Mouse (Mus musculus) intestine, embryonic 14.5 days (tissue): ENCODE data around the gene Acan. TPM values are rescaled to one million over a fixed set of nuclear protein-coding genes. Genes with fewer than 3 reads are reported as not detected.
A peak's percentile ranks its signal among the peaks of the same experiment; 100 is the strongest.

ENCODE experiments used
- ATAC-seq: fragments of 200-750 bp; cut with Nextera tagmentation; replicated peaks from 2 replicates; pipeline ENCODE4 v1.8.0; 2017; ENCODE audit warnings: low read depth, moderate number of reproducible peaks, moderate TSS enrichment, moderate library complexity; ENCODE audit not compliant: low FRiP score, low TSS enrichment
- DNase-seq: peaks from one replicate; pipeline ENCODE4 v3.0.0-alpha.2; 2018; ENCODE audit warnings: low spot score
- H3K27ac ChIP-seq: fragments of 300-500 bp; sonication (generic); 2 replicates; pipeline ENCODE4 v1.5.1; 2014; ENCODE audit warnings: low read depth, mild to moderate bottlenecking, control low read depth
- H3K27me3 ChIP-seq: fragments of 300-500 bp; sonication (generic); replicated peaks from 2 replicates; pipeline ENCODE4 v1.6.1; 2014; ENCODE audit warnings: low read length, control low read depth; ENCODE audit not compliant: control insufficient read depth, insufficient read depth
- H3K36me3 ChIP-seq: fragments of 300-500 bp; sonication (generic); 2 replicates; pipeline ENCODE4 v1.6.1; 2014; ENCODE audit warnings: low read length, control low read depth; ENCODE audit not compliant: control insufficient read depth, insufficient read depth
- H3K4me1 ChIP-seq: fragments of 300-500 bp; sonication (generic); replicated peaks from 2 replicates; pipeline ENCODE4 v1.6.1; 2014; ENCODE audit warnings: low read length, control low read depth, mixed read lengths; ENCODE audit not compliant: control insufficient read depth, insufficient read depth
- H3K4me2 ChIP-seq: fragments of 300-500 bp; sonication (generic); 2 replicates; pipeline ENCODE4 v1.6.1; 2014; ENCODE audit warnings: low read length
- H3K4me3 ChIP-seq: fragments of 300-500 bp; sonication (generic); 2 replicates; pipeline ENCODE4 v1.5.1; 2014; ENCODE audit warnings: low read depth, low read length, control low read depth, mixed read lengths
- H3K9ac ChIP-seq: fragments of 300-500 bp; sonication (generic); 2 replicates; pipeline ENCODE4 v1.6.1; 2014; ENCODE audit warnings: mild to moderate bottlenecking, low read length
- H3K9me3 ChIP-seq: fragments of 300-500 bp; sonication (generic); 2 replicates; pipeline ENCODE4 v1.6.1; 2016; ENCODE audit warnings: low read length, control low read depth; ENCODE audit not compliant: control insufficient read depth
- WGBS: fragments of 180-500 bp; shearing (Covaris S2); extraction: QIAGEN DNeasy Blood & Tissue Kit; methylation state at CpG from one replicate; pipeline ENCODE4 v1.1.7; 2014; 5-methylcytosine and 5-hydroxymethylcytosine counted together
- polyA plus RNA-seq: library from polyadenylated mRNA; unstranded; fragments of >200 nt; fragmentation: Nextera tagmentation; extraction: Ambion mirVana; gene quantifications from 2 replicates; pipeline ENCODE4 v1.2.1, GENCODE M21; 2014

Acan gene
- polyA plus RNA-seq, 1 experiment from 2014 or later: 1.1 TPM

- Histone ChIP-seq H3K9ac (no peak overlapping the region), H3K9me3 (no peaks in the 10 kb centered on the region), H3K4me3 (no peak overlapping the region), H3K27me3 (peaks cover 34% of the 10 kb centered on the region), H3K27ac (no peak overlapping the region), H3K4me1 (no peaks in the 10 kb centered on the region), H3K4me2 (no peak overlapping the region), H3K36me3 (no peaks in the 10 kb centered on the region)
- DNase-seq: no peak
- WGBS: 26% methylated on average over 2 of the region's 2 CpGs
- no peak for ATAC-seq
Observed at GRCm38 (mm10) chr7:79058546-79058945, 5.3 kb downstream of the Acan start.

GRCm38 (mm10) chr7:79067466-79067865, 14.2 kb downstream of the Acan start:
- H3K36me3 ChIP-seq: no peaks in the 10 kb centered on the region
- WGBS: 55% methylated on average over 7 of the region's 7 CpGs
- no peak for DNase-seq
- no peak overlapping the region for H3K27ac ChIP-seq
- no peaks in the 10 kb centered on the region for H3K9me3 ChIP-seq
- no peaks in the 10 kb centered on the region for H3K27me3 ChIP-seq
- no peak overlapping the region for H3K4me2 ChIP-seq
- H3K4me1 ChIP-seq: no peaks in the 10 kb centered on the region
- no peak overlapping the region for H3K4me3 ChIP-seq
- H3K9ac ChIP-seq: no peak overlapping the region
- ATAC-seq: no peak

GRCm38 (mm10) chr7:79068231-79068630, 14.9 kb downstream of the Acan start:
- no peaks in the 10 kb centered on the region for H3K27me3 ChIP-seq
- H3K4me1 ChIP-seq: no peaks in the 10 kb centered on the region
- H3K9me3 ChIP-seq: no peaks in the 10 kb centered on the region
- H3K9ac ChIP-seq: no peak overlapping the region
- no peak overlapping the region for H3K4me2 ChIP-seq
- no peak overlapping the region for H3K27ac ChIP-seq
- H3K36me3 ChIP-seq: no peaks in the 10 kb centered on the region
- H3K4me3 ChIP-seq: no peak overlapping the region
- WGBS: 37% methylated on average over 4 of the region's 4 CpGs
- DNase-seq (no peak), ATAC-seq (no peak)

GRCm38 (mm10) chr7:79079212-79079611, 25.9 kb downstream of the Acan start:
- Histone ChIP-seq H3K27me3 (no peaks in the 10 kb centered on the region), H3K4me1 (no peaks in the 10 kb centered on the region), H3K27ac (no peak overlapping the region), H3K4me2 (no peak overlapping the region), H3K9ac (no peak overlapping the region), H3K9me3 (no peaks in the 10 kb centered on the region), H3K4me3 (no peak overlapping the region), H3K36me3 (no peaks in the 10 kb centered on the region)
- ATAC-seq: no peak
- WGBS: 60% methylated on average over 3 of the region's 3 CpGs
- no peak for DNase-seq

GRCm38 (mm10) chr7:79080572-79081399, 27.5 kb downstream of the Acan start:
- Histone ChIP-seq H3K36me3 (no peaks in the 10 kb centered on the region), H3K9me3 (no peaks in the 10 kb centered on the region), H3K27ac (no peak overlapping the region), H3K4me3 (no peak overlapping the region), H3K4me1 (no peaks in the 10 kb centered on the region), H3K27me3 (no peaks in the 10 kb centered on the region), H3K9ac (no peak overlapping the region), H3K4me2 (no peak overlapping the region)
- DNase-seq: peak; percentile 84
- WGBS: 20% methylated on average over 7 of the region's 7 CpGs
- ATAC-seq: peak; percentile 60; the same call in 1 of the 2 replicates

- H3K27ac ChIP-seq: no peak overlapping the region
- no peaks in the 10 kb centered on the region for H3K9me3 ChIP-seq
- WGBS: 71% methylated on average over 4 of the region's 4 CpGs
- no peak overlapping the region for H3K4me3 ChIP-seq
- H3K9ac ChIP-seq: no peak overlapping the region
- DNase-seq (no peak), ATAC-seq (no peak)
- H3K27me3 ChIP-seq: no peaks in the 10 kb centered on the region
- no peak overlapping the region for H3K4me2 ChIP-seq
- no peaks in the 10 kb centered on the region for H3K4me1 ChIP-seq
- no peaks in the 10 kb centered on the region for H3K36me3 ChIP-seq
Observed at GRCm38 (mm10) chr7:79089111-79089510, 35.8 kb downstream of the Acan start.

- Histone ChIP-seq H3K4me1 (no peaks in the 10 kb centered on the region), H3K4me3 (no peak overlapping the region), H3K36me3 (no peaks in the 10 kb centered on the region), H3K9me3 (no peaks in the 10 kb centered on the region), H3K27ac (no peak overlapping the region), H3K27me3 (no peaks in the 10 kb centered on the region), H3K4me2 (no peak overlapping the region), H3K9ac (no peak overlapping the region)
- WGBS: 68% methylated on average over 5 of the region's 5 CpGs
- ATAC-seq (no peak), DNase-seq (no peak)
Observed at GRCm38 (mm10) chr7:79096492-79096891, 43.2 kb downstream of the Acan start.

GRCm38 (mm10) chr7:79113848-79114247, 60.6 kb downstream of the Acan start:
- no peaks in the 10 kb centered on the region for H3K27me3 ChIP-seq
- no peak overlapping the region for H3K27ac ChIP-seq
- 69% methylated on average over 4 of the region's 4 CpGs for WGBS
- H3K36me3 ChIP-seq: no peaks in the 10 kb centered on the region
- no peak for DNase-seq
- H3K4me2 ChIP-seq: no peak overlapping the region
- no peak for ATAC-seq
- H3K9ac ChIP-seq: no peak overlapping the region
- H3K4me3 ChIP-seq: no peak overlapping the region
- no peaks in the 10 kb centered on the region for H3K9me3 ChIP-seq
- H3K4me1 ChIP-seq: no peaks in the 10 kb centered on the region

- no peaks in the 10 kb centered on the region for H3K27me3 ChIP-seq
- H3K36me3 ChIP-seq: no peaks in the 10 kb centered on the region
- ATAC-seq: no peak
- no peak overlapping the region for H3K4me3 ChIP-seq
- no peak overlapping the region for H3K4me2 ChIP-seq
- DNase-seq: no peak
- WGBS: 77% methylated on average over 5 of the region's 5 CpGs
- H3K9me3 ChIP-seq: no peaks in the 10 kb centered on the region
- H3K4me1 ChIP-seq: no peaks in the 10 kb centered on the region
- H3K9ac ChIP-seq: no peak overlapping the region
- H3K27ac ChIP-seq: no peak overlapping the region
Observed at GRCm38 (mm10) chr7:79123465-79123864, 70.2 kb downstream of the Acan start.
